Mouse (Mus musculus) v-Abl transformed pro-B cells (cell line): ENCODE data around the gene Sin3b.
"Not testable (repeated sequence)": the region's sequence is repeated elsewhere in the genome, so short reads cannot be mapped to it uniquely, and the experiment has no call there.

ENCODE experiments used
- in situ Hi-C, 2 experiments: fragments of 400-800 bp; cut with MboI; formaldehyde crosslinking; loops; one replicate each; pipeline ENCODE4 v1.15.1; 2025; ENCODE audit not compliant: unreplicated experiment in 2 of 2

The Sin3b gene

GRCm38 (mm10) chr8:72722769-72723650 lies at the start of gene Sin3b:
TSS of gene Sin3b (plus strand) at chr8:72723285.
- in situ Hi-C loops: no loop called here

DNA sequence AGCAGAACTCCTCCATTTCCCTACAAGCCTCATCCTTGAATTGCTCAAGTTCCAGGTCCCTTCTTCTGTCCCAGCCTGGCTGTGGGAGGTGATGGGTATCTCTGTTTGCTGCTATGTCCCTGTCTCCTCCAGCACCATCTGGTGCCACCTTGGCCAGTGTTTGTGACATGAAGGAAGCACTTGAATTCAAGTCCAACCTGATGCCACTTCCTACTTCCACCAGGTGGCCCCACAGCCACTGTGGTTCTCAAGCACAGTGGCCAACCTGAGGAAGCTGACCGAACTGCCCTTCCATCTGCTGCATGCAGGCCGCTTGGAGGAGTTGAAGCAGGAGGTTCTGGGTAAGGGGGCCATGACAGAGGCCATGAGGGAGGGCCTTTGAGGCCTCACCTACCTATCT lies 48.9 kb upstream of the Sin3b start:
- in situ Hi-C loops: no loop called here

DNA sequence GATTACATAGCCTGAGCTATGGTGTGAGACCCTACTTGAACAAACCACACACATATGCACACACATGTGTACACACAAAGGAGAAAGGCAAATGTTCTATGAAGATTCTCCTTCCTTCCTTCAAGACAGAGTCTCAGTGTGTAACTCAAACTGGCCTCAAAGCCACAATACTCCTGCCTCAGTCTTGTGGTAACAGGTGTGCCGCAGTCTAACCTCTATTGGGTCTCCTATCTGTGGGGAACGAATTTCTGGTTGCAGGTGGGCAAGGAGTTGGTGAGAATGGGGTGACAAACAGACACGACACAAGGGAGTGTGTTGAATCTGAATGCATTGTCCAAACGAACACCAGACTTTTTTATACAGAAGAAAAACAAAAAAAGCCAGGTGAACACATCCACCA lies 46.6 kb upstream of the Sin3b start:
- in situ Hi-C loops: no loop called here

- in situ Hi-C loops: not testable (repeated sequence)
Observed at GRCm38 (mm10) chr8:72676844-72677243, 46.2 kb upstream of the Sin3b start.

DNA sequence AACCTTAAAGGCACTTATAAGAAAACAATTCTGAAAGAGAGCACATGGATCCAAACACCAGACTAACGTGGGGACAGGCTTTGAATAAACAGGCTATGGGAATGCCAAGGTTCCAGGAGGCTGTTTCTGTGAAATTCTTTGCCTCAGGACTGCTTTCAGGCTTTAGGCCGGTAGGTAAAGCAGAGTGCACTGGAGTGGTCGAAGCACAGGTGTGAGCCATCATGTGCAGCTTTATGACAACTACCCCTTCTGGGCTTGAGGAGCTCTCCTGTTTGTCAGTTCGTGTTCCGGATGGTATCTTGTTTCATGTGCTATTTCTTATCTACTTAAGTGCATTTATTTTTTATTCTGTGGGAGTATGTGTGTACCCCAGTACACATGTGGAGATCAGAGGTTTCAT lies 45.8 kb upstream of the Sin3b start:
- in situ Hi-C loops: no loop called here

- in situ Hi-C loops: no loop called here
Observed at GRCm38 (mm10) chr8:72680133-72680532, 43.0 kb upstream of the Sin3b start.

GRCm38 (mm10) chr8:72682051-72682687 lies 40.9 kb upstream of the Sin3b start:
- in situ Hi-C loops: no loop called here

DNA sequence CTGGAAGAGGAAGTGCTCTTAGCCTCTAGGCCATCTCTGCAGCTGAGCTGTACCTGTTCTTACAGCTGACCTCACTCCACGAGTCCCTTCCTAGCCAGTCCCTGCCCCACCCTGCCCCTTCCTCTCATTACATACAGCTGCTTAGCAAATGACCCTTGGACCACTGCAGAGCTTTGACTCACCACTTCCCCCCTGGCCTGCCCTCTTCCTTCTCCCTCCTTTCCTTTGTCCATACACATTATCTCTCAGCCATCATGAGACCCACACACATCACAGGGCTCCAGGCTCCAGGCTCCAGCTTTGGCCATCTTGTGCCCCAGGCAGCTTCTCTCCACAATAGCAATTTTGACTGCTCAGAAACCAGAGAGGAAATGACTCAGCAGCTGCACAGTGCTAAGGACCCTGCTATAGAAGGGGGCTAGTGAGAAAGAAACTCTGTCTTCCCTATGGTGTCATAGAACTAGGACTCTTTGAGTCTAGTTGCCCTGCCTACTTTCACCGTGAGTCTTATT lies 40.0 kb upstream of the Sin3b start:
- in situ Hi-C loops: no loop called here

DNA sequence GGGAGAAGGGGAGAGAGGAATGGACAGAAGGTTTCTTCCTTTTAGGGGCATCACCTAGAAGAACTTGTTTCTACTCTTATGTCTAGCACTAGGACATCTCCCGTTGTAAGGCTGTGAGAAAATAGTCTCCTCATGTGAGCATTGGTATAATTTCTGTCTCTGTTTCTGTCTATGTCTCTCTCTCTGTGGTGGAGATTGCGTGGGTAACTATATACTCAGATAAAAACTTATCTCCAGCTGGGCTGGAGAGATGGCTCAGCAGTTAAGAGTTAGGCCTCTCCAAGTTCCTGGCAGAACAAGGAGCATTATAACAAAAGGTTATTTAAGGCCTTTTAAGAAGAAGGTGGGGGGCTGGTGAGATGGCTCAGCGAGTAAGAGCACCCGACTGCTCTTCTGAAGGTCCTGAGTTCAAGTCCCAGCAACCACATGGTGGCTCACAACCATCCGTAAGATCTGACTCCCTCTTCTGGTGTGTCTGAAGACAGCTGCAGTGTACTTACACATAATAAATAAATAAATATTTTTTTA lies 39.4 kb upstream of the Sin3b start:
- in situ Hi-C loops: not testable (repeated sequence)

DNA sequence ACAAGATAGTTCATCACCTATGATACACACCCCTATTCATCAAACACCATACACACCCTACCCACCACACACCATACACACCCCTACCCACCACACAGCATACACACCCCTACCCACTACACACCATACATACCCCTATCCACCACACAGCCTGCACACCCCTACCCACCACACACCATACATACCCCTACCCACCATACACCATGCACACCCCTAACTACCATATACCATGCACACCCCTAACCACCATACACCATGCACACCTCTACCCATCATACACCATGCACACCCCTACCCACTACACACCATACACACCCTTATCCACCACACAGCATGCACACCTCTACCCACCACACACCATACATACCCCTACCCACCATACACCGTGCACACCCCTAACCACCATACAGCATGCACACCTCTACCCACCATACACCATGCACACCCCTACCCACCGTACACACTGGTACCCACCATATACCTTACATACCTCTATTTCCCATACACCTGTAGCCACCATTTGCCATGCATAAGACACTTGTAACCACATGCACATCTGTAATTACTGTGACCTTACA lies 24.6 kb upstream of the Sin3b start:
- in situ Hi-C loops: no loop called here

GRCm38 (mm10) chr8:72712569-72712968 lies 10.5 kb upstream of the Sin3b start:
- in situ Hi-C loops: no loop called here

- in situ Hi-C loops: no loop called here
Observed at GRCm38 (mm10) chr8:72716594-72716993, 6.5 kb upstream of the Sin3b start.

- in situ Hi-C loops: no loop called here
Observed at GRCm38 (mm10) chr8:72720541-72720940, 2.5 kb upstream of the Sin3b start.

DNA sequence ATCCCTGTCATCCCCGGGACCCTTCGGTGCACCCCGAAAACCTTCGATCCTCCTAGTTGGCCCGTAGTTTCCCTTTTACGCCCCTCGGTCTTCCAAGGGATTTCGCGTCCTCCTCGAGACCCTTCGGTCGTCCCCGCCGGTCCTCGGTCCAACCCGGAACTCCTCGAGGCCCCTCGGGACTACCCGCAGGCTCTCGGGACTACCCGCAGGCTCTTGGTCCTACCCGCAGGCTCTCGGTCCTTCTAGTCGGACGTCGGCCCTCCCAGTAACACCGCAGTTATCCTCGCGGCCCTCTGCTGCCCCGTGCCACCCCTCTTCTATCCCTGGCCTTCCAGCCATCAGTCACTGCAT lies 541 bp downstream of the Sin3b start:
- in situ Hi-C loops: no loop called here

DNA sequence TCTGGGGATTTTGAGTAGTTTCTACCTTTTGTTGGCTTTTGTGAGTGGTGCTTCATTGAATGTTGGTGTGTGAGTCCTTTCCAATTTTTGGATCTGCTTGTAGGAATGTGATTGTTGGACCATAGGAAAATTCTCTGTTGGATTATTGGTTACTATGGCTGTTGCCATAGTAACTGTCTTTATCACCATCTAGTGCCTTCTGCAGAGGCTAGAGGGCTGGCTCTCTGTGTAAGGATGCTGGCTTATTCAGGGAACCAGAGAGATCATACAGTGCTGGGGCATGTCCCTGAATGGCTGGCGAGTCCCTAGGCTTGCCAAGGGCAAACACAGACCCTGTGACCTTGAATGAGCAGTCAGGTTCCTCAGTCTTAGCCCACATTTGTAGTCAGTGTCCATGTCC lies 5.6 kb downstream of the Sin3b start:
- in situ Hi-C loops: no loop called here

DNA sequence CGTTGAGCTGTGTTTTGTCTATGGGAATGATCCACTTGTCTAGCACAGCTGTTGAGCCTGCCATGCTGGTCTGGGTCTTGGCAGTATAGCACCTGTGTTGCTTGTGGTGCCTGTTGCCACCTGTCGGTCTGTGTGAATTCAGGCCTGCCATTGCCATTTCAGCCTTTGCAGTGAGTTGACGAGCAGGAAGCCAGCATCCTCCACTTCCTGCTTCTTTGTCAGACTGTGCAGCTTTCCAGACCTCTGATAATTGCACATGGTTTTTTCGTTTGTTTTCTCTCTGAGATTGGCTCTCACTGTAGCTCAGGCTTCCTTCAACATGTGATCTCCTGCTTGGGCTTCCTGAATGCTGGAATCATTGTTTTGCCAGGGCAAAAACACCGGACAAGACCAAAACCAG lies 11.9 kb downstream of the Sin3b start:
- in situ Hi-C loops: no loop called here

- in situ Hi-C loops: no loop called here
Observed at GRCm38 (mm10) chr8:72736868-72737267, 13.8 kb downstream of the Sin3b start.

- in situ Hi-C loops: no loop called here
Observed at GRCm38 (mm10) chr8:72746061-72746460, 23.0 kb downstream of the Sin3b start.

GRCm38 (mm10) chr8:72749846-72750245 lies 26.8 kb downstream of the Sin3b start:
- in situ Hi-C loops: no loop called here

DNA sequence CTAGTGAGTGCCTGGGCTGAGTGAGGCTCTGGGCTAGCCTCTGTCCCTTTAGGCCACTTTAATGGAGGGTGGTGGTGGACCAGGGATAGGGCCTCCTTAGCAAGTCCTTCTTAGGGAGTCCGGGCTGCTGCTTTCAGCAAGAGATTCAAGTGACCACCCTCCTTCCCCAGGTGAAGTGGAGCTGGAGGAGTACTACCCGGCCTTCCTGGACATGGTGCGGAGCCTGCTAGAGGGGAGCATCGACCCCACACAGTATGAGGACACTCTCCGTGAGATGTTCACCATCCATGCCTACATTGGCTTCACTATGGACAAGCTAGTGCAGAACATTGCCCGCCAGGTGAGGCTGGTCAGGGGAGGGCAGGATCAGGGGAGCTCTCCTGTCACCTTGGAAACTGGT lies 27.2 kb downstream of the Sin3b start:
- in situ Hi-C loops: no loop called here

DNA sequence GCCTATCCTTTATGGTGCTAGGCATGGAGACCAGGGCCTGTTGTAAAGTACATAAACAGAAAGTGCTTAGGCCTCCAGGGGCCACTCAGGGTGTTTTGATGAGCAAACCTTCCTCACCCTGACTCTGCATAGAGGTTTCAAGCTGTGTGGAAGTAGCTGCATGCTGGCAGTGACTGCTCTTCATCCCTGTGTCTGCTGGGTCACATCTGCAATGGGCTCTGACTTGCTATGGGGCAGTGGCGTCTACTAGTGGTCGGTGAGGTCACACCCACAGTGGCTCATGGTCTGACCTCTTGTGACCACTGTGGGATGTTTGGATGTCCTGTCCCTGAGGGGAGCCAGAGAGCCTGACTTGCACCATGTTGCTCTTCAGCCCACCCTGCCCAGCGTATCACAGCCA lies 28.0 kb downstream of the Sin3b start:
- in situ Hi-C loops: no loop called here
